Mouse (Mus musculus): ENCODE results near the gene Fxyd1. TPM values are rescaled to one million over a fixed set of nuclear protein-coding genes. Genes with fewer than 3 reads are reported as not detected.

The Fxyd1 gene
- polyA plus RNA-seq, 1 experiment from 2014 or later = 1,236 TPM

GRCm38 (mm10) chr7:31008175-31008574 is 48.8 kb downstream of the Fxyd1 start:
- no peaks in the 10 kb centered on the region for H3K9me3 ChIP-seq (replicated peaks)
- no peak overlapping the region for H3K9ac ChIP-seq
- H3K4me3 ChIP-seq = no peak overlapping the region
- H3K36me3 ChIP-seq = no peaks in the 10 kb centered on the region
- H3K27me3 ChIP-seq = no peaks in the 10 kb centered on the region
- no peak for ATAC-seq (replicated peaks; ENCODE audit: insufficient number of reproducible peaks, insufficient read depth, low FRiP score, low read depth)
- no peaks in the 10 kb centered on the region for H3K4me1 ChIP-seq (replicated peaks)
- WGBS = 46% methylated on average over 1 of the region's 1 CpGs
- no peak overlapping the region for H3K27ac ChIP-seq
- H3K4me2 ChIP-seq = no peak overlapping the region

DNA sequence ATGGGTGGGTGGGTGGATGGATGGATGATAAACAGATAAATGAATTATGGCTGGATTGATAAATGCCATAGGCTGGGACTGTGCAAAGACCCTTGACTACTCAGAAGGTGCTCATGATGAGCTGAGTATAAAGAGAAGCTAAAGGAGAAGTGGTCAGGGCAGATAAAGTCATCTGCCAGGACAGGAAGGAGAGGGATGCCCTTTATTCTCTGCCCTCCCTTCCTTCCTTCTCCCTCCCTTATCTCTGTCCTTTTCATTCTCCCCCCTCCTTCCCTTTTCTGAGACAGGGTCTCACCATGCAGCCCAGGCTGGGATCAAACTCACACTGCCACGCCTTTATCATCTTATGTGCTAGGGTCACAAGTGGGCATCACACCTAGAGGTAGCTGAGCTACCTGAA is 49.2 kb downstream of the Fxyd1 start:
- Histone ChIP-seq H3K9ac (no peak overlapping the region), H3K36me3 (no peaks in the 10 kb centered on the region), H3K27ac (no peak overlapping the region), H3K4me2 (no peak overlapping the region), H3K9me3 (replicated peaks) (no peaks in the 10 kb centered on the region), H3K27me3 (no peaks in the 10 kb centered on the region), H3K4me3 (no peak overlapping the region), H3K4me1 (replicated peaks) (no peaks in the 10 kb centered on the region; the same call in 1 of the 2 replicates)
- ATAC-seq (replicated peaks; ENCODE audit: insufficient number of reproducible peaks, insufficient read depth, low FRiP score, low read depth) = no peak
- WGBS = 57% methylated on average over 1 of the region's 1 CpGs

DNA sequence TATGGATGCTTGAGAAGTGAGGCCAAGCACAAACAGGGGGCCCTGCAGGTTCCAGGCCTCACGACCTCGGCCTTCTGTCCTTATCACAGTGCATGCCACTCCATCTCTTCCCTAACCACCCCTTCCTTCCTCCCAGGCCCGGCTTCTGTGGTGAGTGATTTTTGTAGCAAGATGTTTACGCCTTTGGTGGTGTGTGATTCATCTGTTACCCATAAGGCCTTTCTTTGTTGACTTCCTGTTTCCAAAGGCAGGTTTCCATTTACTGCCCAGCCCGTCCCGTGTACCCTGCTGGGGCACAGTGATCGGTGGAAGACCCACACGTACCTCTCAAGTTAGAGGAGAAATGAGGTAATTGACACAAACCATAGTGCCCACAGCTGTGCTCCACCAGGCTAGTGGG is 54.3 kb downstream of the Fxyd1 start:
- no peak overlapping the region for H3K4me2 ChIP-seq
- ATAC-seq (replicated peaks; ENCODE audit: insufficient number of reproducible peaks, insufficient read depth, low FRiP score, low read depth) = no peak
- H3K27me3 ChIP-seq = no peaks in the 10 kb centered on the region
- WGBS = 47% methylated on average over 8 of the region's 8 CpGs
- no peak overlapping the region for H3K9ac ChIP-seq
- H3K4me1 ChIP-seq (replicated peaks) = peaks cover 21% of the 10 kb centered on the region
- H3K36me3 ChIP-seq = no peaks in the 10 kb centered on the region
- H3K27ac ChIP-seq = 0 out of 2 replicates have a peak overlapping the region, but pooled peaks have one; percentile 7
- H3K4me3 ChIP-seq = no peak overlapping the region
- H3K9me3 ChIP-seq (replicated peaks) = no peaks in the 10 kb centered on the region

Small RNA genes lying within 50 kb of the gene (microRNA-seq; reads per million reads assigned to microRNA genes)
- gene Mir7050 = not detected

Other genes with a start within 250 kb of the Fxyd1 start
- gene Ffar2, start 233.4 kb downstream of the Fxyd1 start, polyA plus RNA-seq (2015; fragmentation: Nextera tagmentation; extraction: Ambion mirVana) = 0.20 and 0.44 TPM in 2 replicates
- gene Ffar3, start 201.0 kb downstream of the Fxyd1 start, polyA plus RNA-seq (2015; fragmentation: Nextera tagmentation; extraction: Ambion mirVana) = 0.15 TPM in 1 of 2 replicates, not detected in the other
- gene Ffar1, start 195.6 kb downstream of the Fxyd1 start, polyA plus RNA-seq (2015; fragmentation: Nextera tagmentation; extraction: Ambion mirVana) = not detected in 2 replicates
- 0.06 TPM in 1 of 2 replicates, not detected in the other for gene Cd22, start 176.9 kb downstream of the Fxyd1 start, polyA plus RNA-seq (2015; fragmentation: Nextera tagmentation; extraction: Ambion mirVana)
- 0.14 and 0.29 TPM in 2 replicates for gene Mag, start 142.3 kb downstream of the Fxyd1 start, polyA plus RNA-seq (2015; fragmentation: Nextera tagmentation; extraction: Ambion mirVana)
- not detected in 2 replicates for gene Hamp2, start 132.5 kb downstream of the Fxyd1 start, polyA plus RNA-seq (2015; fragmentation: Nextera tagmentation; extraction: Ambion mirVana)
- not detected in 2 replicates for gene Hamp, start 113.2 kb downstream of the Fxyd1 start, polyA plus RNA-seq (2015; fragmentation: Nextera tagmentation; extraction: Ambion mirVana)
- gene Usf2, start 100.4 kb downstream of the Fxyd1 start, polyA plus RNA-seq (2015; fragmentation: Nextera tagmentation; extraction: Ambion mirVana) = 13.1 and 16.2 TPM in 2 replicates
- 7.0 and 18.9 TPM in 2 replicates for gene Lsr, start 83.7 kb downstream of the Fxyd1 start, polyA plus RNA-seq (2015; fragmentation: Nextera tagmentation; extraction: Ambion mirVana)
- 0.54 and 0.86 TPM in 2 replicates for gene Fam187b, start 83.4 kb downstream of the Fxyd1 start, polyA plus RNA-seq (2015; fragmentation: Nextera tagmentation; extraction: Ambion mirVana)
- 39.1 and 47.0 TPM in 2 replicates for gene Fxyd5, start 14.7 kb downstream of the Fxyd1 start, polyA plus RNA-seq (2015; fragmentation: Nextera tagmentation; extraction: Ambion mirVana)
- 1.1 and 2.7 TPM in 2 replicates for gene Fxyd7, start 5.7 kb downstream of the Fxyd1 start, polyA plus RNA-seq (2015; fragmentation: Nextera tagmentation; extraction: Ambion mirVana)
- gene Lgi4, start 2.1 kb upstream of the Fxyd1 start, polyA plus RNA-seq (2015; fragmentation: Nextera tagmentation; extraction: Ambion mirVana) = 0.25 and 0.39 TPM in 2 replicates
- 2.6 and 15.2 TPM in 2 replicates for gene Fxyd3, start 19.5 kb upstream of the Fxyd1 start, polyA plus RNA-seq (2015; fragmentation: Nextera tagmentation; extraction: Ambion mirVana)
- gene Hpn, start 58.1 kb upstream of the Fxyd1 start, polyA plus RNA-seq (2015; fragmentation: Nextera tagmentation; extraction: Ambion mirVana) = 1.5 and 4.8 TPM in 2 replicates
- gene Scn1b, start 69.8 kb upstream of the Fxyd1 start, polyA plus RNA-seq (2015; fragmentation: Nextera tagmentation; extraction: Ambion mirVana) = 3.7 and 4.0 TPM in 2 replicates
- gene Gramd1a, start 98.7 kb upstream of the Fxyd1 start, polyA plus RNA-seq (2015; fragmentation: Nextera tagmentation; extraction: Ambion mirVana) = 41.4 and 56.8 TPM in 2 replicates
- gene Scgb2b2, start 233.3 kb upstream of the Fxyd1 start, polyA plus RNA-seq (2015; fragmentation: Nextera tagmentation; extraction: Ambion mirVana) = not detected in 2 replicates
- gene Scgb1b2, start 234.6 kb upstream of the Fxyd1 start, polyA plus RNA-seq (2015; fragmentation: Nextera tagmentation; extraction: Ambion mirVana) = not detected in 2 replicates